Mouse (Mus musculus): ENCODE data around the gene Mast4.
"Not testable (repeated sequence)": the region's sequence is repeated elsewhere in the genome, so short reads cannot be mapped to it uniquely, and the experiment has no call there.

The Mast4 gene

DNA sequence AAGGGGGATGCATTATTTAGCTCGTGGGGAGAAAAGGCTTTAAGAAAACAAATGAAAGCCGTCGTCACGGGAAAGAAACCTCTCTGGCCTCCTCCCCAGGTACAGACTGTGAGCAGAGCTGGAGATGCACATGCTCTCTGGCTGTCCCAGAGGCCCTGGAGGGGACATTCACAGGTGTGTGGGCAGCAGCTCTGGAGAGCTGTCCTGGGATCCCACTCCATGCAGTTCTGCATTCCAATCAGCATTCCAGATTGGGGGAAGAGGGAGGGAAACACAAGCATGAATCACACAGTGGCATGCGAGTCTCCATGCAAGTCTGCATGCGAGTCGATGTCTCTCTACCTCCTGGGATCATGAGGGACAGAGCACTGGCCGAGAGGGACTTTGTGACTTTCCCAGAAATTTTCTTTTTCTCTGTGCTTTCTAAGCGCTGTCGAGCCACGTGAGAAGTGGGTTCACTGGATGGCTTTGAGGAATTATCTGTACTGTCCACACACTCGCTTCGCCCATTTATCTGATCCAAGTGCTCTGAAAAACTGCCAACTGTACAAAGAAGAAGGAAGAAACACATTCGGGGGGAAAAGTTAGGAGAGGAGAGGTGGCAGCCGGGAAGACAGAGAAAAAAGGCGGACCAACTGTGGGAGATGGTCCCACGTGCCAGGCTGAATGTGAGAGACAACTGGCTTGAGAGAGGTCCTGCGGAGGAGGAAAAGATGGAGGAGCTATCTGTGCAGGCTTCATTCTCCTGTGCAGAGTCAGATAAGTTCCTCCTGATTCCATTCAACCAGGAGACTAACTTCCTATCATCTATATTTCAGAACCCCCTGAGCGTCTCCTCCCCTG, 580.4 kb downstream of the Mast4 start:
- DNase-seq (ENCODE audit: inconsistent ontology term) = peak; percentile 20

DNA sequence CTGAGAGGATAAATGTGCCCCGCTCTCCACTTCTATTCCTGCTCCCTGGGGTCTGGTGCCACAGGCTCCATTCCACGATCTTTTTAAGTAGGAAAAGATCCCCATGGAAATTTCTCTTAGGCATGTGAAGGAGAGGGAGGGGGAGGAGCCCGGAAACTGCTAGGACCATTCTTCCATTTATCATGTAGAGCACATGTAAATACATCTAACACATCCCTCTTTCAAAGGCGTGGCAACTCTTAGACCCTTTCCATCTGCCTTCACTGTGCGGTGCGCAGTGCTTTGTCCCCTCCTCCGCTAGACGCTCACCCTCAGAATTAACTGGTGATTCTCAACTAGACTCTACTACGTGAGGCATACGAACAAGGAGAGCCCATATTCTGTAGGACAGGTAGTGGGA, 584.4 kb downstream of the Mast4 start:
- no peak for DNase-seq (ENCODE audit: inconsistent ontology term)

DNA sequence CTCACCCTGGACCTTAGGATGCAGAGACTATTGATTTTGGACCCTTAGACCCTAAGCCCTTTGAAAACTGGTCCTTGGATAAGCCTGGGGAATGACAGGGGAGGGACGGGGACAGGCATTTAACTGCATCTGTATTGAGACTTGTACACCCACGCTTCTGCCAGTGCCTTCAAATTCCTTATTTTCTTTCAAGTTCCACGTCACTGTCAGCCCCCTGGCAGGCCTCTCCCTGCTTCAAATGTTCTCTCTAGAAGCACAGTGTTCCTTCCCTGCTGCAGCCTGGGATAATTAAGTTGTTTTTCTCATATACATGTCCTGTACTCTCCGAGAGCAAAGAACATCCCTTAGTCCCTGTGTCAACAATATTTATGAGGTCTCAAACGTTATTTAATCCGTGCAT, 585.1 kb downstream of the Mast4 start:
- DNase-seq (ENCODE audit: inconsistent ontology term) = no peak

DNA sequence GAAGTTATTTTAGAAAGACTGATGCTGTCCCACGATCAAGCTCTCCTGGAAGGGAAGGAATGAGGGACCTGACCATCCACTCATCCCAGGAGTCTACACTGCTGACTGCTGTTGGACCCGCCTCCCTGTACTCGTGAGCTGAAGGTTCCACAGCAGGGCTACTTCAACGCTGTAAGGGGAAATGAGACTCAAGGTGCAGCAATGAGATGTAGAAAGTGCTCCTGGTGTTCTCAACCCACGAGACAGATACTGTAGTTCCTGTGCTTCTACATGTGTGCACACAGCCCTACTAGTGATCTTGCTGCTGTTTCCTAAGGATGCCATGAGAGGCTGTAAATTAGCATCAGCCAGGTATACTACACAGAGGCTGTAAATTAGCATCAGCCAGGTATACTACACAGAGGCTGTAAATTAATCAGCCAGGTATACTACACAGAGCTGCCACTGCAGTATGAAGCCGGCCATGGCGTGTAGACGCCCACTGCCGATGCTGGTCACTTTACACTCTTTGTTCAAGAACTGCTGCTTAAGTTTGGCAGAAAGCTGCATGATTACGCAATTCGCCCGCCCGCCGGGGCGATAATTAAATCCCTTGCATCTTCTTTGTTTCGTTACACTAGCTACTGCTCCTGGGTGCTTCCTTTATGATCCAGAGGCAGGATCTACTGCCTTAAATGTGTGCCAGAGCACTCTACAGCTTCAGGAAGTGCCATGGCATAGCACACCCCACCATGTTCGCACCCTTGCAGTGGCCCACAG, 587.3 kb downstream of the Mast4 start:
- DNase-seq (ENCODE audit: inconsistent ontology term) = peak; percentile 27

DNA sequence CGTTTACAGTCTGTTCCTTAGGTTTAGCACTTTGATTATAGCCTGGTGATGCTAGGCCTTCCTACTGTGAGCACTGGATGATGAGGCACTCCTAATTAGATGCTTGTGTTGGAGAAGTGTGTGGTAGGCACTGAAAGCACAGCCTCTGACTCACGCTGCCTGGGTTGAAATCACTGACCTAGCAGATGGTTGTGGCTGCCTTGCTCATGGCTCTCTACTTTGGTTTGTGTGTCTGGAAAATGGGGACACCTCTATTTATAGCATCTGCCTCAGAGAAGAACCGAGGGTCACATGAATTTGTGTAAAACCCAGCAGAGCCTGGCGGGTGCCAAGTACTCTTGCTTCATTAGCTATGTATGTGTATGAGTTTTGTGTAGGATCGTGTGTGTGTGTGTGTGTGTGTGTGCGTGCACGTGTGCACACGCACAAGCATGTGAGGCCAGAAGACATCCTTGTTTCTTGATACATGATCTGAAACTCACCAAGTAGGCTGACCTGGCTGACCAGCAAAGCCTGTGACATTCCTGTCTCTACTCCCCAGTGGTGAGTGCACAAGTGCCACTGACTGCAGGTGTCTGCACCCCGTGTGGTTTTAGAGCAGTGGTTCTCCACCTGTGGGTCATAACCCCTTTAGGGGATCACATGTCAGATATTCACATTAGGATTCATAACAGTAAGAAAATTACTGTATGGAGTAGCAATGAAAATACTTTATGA, 588.5 kb downstream of the Mast4 start:
- peak; percentile 87 for DNase-seq (ENCODE audit: inconsistent ontology term)

DNA sequence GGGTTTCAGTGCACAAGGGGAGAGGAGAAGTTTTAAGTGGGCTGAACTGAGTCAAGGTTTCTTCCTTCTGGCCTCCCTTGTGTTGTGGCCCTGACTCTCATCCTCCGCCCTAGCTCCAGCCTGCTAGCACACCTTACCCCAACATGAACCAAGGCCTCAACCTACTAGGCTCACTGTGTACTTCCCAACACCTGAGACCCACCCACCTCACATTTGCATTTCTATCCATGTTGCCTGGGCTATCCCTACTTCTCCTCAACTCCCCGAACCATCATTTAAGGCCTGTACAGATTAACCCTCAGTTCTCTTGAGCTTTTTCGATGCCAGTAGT, 589.1 kb downstream of the Mast4 start:
- DNase-seq (ENCODE audit: inconsistent ontology term) = no peak

DNA sequence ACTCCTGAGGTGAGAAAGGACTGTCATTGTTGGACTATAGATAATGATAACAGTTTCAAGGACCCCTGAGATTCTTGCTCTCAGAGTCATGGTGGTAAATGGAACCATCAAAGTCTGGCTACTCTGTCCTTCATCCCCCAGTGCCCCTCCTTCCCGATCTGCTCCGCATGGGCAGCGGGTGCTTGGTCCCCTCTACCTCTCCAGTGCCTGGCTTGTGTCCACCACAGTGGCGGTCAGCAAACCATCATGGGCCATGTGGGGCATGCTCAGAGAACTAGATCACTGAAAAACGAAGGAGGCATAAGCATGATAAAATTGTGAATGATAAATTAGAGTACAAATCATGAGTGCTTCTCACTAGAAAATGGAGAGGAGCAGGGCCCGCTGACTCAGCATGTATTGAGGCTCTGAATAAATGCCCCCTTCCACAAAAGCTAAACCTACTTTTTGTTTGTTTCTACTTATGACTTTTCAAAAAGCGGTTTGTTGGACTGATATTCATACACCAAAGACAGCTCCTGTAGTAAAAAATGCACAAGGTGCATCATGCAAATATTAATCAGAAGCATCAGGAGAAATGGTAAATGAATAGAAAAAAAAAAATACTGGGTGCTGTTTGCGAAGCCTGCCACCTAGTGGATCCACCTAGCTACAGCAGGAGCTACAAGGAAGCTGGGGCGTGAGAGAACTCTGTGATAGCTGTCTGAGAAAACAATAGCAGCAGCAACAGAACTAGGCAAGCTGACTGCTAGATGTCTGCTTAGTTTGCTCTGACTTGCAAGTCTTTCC, 589.6 kb downstream of the Mast4 start:
- DNase-seq (ENCODE audit: inconsistent ontology term) = peak; percentile 56

DNA sequence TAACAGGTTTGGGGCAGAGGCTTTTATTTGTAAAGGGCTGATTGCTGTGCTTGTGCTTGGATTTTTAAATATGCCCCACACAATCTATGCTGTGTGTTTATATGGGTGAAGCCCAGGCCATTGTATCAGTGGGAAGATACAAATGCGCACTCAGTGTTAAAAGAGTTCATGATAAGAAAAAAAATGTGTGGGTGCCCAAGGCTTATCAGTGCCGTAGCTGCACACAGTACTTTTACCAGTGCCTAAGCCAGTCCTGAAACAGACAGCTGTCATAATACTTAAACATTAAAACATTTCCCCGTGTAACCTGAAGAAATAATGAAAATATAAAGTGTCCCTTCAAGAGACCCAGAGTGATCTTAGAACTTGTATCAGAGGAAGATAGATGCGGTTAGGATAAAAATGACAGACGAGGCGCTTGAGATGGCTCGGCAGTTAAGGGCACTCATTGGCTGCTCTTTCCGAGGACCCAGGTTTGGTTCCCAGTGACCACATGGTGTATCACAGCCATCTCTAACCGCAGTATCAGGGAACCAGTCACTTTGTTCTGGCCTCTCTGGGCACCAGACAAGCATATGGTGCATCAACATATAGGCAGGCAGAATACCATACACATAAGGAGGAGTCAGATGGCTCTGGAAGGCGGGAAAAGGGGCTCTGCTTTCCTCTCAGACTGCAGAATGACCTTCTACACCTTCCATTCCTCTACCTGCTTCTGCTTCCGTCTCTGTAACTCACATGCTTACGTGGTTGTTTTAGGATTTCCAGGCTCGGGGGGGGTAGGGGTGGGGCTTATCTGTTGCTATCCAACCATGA, 594.4 kb downstream of the Mast4 start:
- no peak for DNase-seq (ENCODE audit: inconsistent ontology term)

DNA sequence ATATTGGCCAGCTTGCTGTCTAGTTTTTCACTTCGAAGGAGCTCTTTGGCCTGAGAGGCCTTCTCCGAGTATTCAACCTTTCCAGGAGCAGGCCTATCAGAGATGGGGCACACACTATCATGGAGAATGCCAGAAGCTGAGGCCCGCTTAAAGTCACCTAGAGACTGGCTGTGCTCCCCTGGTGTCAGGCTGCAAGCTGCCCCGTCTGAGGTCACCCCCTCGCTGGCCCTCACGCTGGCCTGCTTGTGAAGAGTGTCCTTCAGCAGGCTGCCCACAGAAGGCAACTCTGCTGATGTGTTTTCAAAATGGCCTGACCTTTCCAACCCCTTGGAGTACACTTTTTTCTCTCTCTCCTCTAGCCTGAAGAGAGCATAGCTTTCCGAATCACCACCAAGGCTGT, 596.5 kb downstream of the Mast4 start:
- no peak for DNase-seq (ENCODE audit: inconsistent ontology term)

DNA sequence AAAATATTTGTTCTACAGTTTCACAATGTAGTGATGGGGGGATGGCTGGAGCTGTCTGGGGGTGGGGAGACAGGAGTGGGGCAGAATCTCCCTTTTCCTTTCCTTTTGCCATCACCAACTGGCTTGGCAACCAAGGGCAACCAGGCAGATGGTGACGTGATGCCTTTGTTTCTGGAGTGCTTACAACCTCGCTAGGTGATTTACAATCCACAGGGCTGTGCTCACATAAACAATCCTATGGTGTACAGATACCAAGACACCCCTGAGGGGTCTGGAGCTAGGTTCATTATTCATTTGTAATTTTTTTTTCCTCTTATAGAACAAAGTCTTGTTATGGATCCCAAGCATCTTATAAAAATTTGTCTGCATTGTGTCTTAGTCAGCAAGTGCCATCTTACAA, 601.2 kb downstream of the Mast4 start:
- no peak for DNase-seq (ENCODE audit: inconsistent ontology term)

DNA sequence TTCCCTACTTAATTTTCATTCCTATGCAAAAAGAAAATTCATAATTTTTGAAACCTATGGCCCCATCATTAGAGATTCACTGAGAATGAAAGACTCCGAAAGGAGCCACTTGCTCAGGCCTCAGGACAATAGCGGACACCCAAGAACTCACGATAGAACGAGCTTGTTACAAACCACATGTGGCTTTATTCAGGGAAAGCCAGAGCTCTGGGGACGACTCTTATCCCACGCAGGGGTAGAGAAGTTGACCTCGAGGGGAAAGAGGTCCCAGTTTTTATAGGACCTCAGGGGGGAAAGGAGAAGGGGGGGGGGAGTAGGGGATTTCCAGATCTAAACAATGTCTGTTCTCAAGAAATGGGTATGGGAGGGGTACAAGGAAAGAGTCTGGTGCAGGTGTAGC, 605.3 kb downstream of the Mast4 start:
- DNase-seq (ENCODE audit: inconsistent ontology term) = not testable (repeated sequence)

DNA sequence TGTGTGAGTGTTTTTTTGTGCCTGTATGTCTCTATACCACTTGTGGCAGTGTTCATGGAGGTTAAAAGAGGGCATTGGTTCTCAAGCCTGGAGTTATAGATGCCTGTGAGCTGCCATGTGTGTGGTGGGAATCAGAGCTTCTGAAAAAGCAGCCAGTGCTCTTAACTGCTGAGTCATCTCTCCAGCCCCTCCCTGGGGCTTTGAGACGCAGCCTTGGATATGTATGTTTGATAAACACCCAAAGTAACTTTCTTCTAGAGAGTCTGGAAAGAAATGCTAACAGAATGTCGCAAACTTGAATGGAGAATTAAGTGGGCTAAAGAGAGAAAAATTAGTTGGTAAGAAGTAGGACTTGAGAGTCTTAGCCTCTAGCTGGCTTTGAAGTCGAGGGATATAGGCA, 606.3 kb downstream of the Mast4 start:
- no peak for DNase-seq (ENCODE audit: inconsistent ontology term)

DNA sequence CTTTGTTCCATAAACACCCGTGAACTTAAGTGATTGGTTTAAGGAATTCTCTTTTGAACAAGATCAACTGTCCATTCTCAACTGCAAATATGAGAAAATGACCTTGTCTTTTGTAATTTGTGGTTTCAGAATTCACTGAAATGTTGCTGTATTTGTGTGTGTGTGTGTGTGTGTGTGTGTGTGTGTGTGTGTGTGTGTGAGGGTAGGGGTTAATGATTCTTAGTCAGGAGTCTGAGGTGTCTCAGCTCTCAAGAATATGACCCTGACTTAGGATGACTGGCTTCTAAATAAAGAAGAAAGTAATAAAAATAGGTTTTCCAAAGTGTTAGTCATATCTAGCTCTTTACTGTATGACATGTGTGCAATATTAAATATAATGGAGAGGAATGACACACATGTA, 607.4 kb downstream of the Mast4 start:
- DNase-seq (ENCODE audit: inconsistent ontology term) = peak; percentile 21

DNA sequence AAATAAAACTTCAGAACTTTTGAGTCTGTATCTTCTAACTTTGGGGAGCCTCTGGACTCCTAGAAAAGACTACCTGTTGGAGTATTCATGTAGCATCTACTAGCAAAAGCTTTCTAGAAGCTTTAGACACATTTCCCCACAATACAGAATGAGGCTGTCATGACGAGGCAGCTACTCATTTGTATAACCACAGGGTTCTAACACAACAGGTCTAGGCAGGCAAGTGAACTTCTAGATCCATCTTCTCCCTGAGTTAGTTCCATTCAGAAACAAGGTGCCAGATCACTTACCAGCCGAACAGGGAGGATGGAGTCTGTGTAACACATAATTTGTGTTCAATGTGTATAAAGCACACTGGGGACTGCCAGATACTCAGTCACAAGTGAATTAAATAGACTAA, 608.4 kb downstream of the Mast4 start:
- DNase-seq (ENCODE audit: inconsistent ontology term) = no peak

DNA sequence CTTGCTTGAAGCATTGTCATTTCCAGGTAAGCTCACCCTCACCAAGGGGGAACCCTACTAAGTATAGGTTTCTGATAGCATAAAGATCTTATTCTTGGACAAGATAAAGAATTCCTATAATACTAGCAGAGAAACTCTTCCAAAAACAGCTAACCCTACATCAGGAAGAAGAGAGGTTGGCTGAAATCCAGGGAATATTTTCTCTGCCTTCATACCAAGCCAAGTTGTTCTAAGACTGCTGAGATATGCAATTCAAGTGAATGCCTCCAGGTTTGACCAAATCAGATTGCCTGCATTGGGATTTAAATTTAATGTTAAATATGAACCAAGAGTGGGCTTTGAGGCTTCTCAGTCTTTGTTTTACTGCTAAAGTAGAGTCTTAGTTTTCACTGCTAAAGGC, 608.9 kb downstream of the Mast4 start:
- no peak for DNase-seq (ENCODE audit: inconsistent ontology term)

DNA sequence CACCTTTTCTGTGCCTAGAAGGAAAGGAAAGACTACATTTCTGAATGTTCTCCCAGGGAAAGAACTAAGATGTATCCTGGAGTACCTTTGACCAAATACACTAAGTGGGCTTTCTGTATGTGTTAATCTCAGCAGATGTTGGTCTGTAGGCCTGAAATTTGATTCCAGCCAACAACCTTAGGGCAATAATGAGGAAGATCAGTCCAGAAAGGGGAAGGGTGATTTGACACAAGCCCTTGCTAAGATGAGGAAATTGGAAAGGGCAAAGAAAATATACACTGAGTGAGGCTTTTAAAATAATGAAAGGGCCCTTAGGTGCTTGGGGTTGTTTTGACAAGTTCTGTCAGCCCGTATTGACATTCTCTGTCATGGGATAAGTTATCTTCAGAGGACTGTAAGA, 617.3 kb downstream of the Mast4 start:
- DNase-seq (ENCODE audit: inconsistent ontology term) = no peak

DNA sequence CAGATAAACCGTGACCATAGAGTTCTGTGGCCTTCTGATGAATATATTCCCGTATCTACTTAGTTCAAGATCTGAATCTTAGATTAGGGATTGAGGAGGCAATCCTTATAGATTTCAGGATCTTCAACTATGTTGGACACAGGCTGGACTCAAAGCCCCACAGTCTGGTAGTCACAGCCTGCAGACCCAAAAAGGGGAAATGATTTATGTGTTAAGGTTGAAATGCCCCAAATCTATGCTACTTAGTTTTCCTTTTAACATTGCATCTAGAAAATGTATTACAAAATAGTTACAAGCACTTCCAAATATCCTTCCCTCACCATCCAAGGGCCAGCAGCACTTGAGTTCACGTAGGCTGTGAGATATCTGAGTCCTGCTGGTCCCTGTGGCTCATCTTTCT, 633.6 kb downstream of the Mast4 start:
- no peak for DNase-seq (ENCODE audit: inconsistent ontology term)

DNA sequence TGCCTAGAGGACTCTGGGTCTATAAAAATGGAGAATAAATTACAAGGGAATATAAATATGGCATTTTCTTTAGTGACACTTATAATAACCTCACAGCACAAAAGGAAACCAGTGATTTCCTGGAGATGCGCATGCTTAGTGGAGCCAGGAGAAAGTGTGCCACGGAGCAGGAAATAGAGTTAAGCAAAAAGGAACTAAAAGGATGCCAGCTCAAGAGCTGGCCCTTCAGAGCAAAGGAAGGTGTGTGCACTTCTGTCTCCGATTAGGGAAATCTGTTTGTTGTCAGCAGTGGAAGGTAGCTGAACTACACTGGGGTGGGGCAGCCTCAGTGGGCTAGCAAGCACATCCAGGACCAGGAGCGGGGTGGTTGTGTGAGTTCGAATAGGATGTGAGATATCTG, 634.1 kb downstream of the Mast4 start:
- no peak for DNase-seq (ENCODE audit: inconsistent ontology term)

DNA sequence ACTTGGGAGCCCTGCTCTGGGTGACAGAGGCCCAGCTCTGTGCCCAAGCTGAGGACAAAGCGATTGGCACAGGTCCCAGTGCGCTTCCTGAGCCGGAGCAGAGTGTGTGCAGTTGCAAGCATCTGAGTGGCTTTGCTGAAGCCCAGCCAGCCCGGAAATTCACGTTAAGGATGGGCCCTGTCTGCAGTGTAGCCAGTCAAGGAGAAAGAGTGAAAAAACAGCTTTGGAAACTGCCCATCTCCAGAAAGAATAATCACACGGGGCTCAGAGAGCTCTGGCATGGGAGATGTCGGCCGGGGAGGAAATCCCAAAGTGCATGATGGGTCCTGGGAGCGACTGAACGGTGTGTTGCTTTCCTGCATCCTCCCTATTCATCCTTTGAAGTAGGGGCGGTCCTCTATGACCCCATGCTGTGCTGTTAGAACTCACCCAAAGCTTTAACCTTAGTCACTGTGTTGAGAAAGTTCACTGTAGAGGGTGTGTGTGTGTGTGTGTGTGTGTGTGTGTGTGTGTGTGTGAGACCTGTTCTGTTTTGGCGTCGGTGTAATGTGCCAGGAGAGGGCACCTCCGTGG, 635.5 kb downstream of the Mast4 start:
- DNase-seq (ENCODE audit: inconsistent ontology term) = peak; percentile 79

DNA sequence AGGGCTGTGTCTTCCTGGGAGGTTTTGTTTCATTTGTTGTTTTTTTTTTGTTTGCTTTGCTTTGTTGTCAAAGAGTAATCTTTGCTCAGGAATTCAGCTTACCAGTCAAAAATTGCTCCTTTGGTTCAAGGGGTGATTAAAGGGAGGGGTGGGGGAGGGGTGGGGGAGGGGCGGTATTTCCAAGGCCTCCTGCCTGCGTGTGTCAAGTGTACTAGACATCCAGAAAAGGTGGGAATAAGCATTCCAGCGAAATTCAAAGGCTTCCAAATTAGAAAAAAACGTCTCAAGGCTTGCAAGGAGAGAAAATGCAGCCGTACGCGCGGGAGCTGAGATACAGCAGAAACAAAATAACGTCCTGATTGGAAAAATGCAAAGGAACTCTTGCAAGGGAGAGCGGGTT, 636.0 kb downstream of the Mast4 start:
- no peak for DNase-seq (ENCODE audit: inconsistent ontology term)
